Comparison of ENCODE assay signal across 11 mouse cellular contexts in the genomic region with DNA sequence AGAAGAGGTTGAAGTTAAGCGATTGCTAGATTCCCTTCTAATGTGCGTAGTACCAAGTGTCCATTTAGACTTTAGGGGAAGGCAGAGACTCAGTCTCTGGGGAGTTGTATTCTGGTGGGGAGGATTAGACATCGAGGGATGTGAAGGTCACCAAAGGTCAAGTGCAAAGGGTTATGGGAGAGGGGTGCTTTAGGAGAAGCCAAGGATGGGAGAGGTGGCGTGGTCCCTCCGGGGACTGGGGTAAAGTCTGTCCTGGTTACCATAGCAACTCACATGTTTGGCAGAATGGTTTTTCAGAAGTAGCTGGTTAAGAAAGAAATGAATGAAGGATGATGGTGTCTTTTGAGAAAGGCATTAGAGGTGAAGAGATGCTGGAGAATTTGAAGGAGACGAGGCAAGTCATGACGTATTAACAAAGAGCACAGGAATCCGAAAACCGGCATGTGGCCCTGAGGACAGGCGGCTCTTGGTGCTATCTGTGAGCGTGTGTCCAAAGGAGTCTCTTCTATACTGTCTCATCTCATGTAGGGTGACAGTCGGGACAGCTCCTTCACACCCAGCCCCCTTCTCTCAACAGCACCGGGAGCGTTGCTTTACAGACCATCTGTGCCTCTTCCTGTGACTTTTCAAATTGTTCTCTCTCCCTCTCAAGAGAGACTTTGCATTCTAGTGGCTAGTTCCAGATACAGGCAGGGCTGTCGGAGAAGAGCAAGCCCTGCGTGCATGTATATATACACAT.
A peak's percentile ranks its signal among the peaks of the same experiment; 100 is the strongest.
DNase-seq lines count a peak whose midpoint lies in the region; ATAC-seq and TF ChIP-seq lines count a peak whose summit lies in the region.
"Had no signal": no experiment of that assay in that cellular context is flagged by ENCODE, and none has a peak within 500 bp of the region (broad histone marks: within the 10 kb centered on the region; RNA-seq: fewer than 3 reads in every experiment).

No protein-coding gene starts in this region.

- H3K27ac ChIP-seq in forebrain, embryonic 13.5 days: peak overlapping the region; percentile 80
- no peak overlapping the region for H3K27ac ChIP-seq in forebrain, embryonic 10.5 days
- H3K27ac ChIP-seq in hindbrain, embryonic 14.5 days: peak overlapping the region; percentile 66; the same call in 1 of the 2 replicates
- H3K27ac ChIP-seq in midbrain, embryonic 15.5 days: peak overlapping the region; percentile 55
- H3K27ac ChIP-seq: limb, embryonic 15.5 days had no signal

- 0 out of 2 replicates have a peak, but pooled peaks cover 3% of the 10 kb centered on the region for H3K27me3 ChIP-seq in forebrain, embryonic 13.5 days
- H3K27me3 ChIP-seq in forebrain, embryonic 10.5 days (ENCODE audit: poor library complexity, severe bottlenecking): peaks cover 33% of the 10 kb centered on the region
- no peaks in the 10 kb centered on the region for H3K27me3 ChIP-seq in hindbrain, embryonic 14.5 days (ENCODE audit: control insufficient read depth, insufficient read depth, low read length)
- H3K27me3 ChIP-seq in midbrain, embryonic 15.5 days (replicated peaks): no peaks in the 10 kb centered on the region
- H3K27me3 ChIP-seq: limb, embryonic 15.5 days had no signal

- H3K4me1 ChIP-seq in forebrain, embryonic 13.5 days: peaks cover 26% of the 10 kb centered on the region
- H3K4me1 ChIP-seq in forebrain, embryonic 10.5 days: peaks cover 25% of the 10 kb centered on the region
- H3K4me1 ChIP-seq in hindbrain, embryonic 14.5 days (replicated peaks; ENCODE audit: control insufficient read depth, insufficient read depth, low read length): peaks cover 26% of the 10 kb centered on the region
- peaks cover 25% of the 10 kb centered on the region for H3K4me1 ChIP-seq in midbrain, embryonic 15.5 days
- H3K4me1 ChIP-seq: limb, embryonic 15.5 days had no signal

- H3K4me3 ChIP-seq in forebrain, embryonic 13.5 days: no peak overlapping the region
- no peak overlapping the region for H3K4me3 ChIP-seq in forebrain, embryonic 10.5 days
- H3K4me3 ChIP-seq in hindbrain, embryonic 14.5 days (replicated peaks; ENCODE audit: low read length): no peak overlapping the region
- no peak overlapping the region for H3K4me3 ChIP-seq in midbrain, embryonic 15.5 days
- H3K4me3 ChIP-seq: limb, embryonic 15.5 days had no signal

- no peak for TF ChIP-seq CTCF in brain, embryonic 14.5 days (IDR thresholded peaks at IDR 0.05; ENCODE audit: borderline replicate concordance, extremely low read depth, insufficient read depth, insufficient read length)

- DNase-seq in forebrain, embryonic 10.5 days (ENCODE audit: extremely low spot score, low spot score): no peak
- DNase-seq in brain, embryonic 14.5 days (ENCODE audit: low read depth): peak; percentile 78
- peak; percentile 38 for DNase-seq in hindbrain, embryonic 14.5 days (ENCODE audit: low spot score)
- DNase-seq in adrenal gland, adult 18-20 months (ENCODE audit: low spot score in 2 of 2): no peak
- no peak for DNase-seq in lung, postnatal 36 days
- no peak for DNase-seq in gastrocnemius, postnatal 4 days (ENCODE audit: low spot score in 2 of 2)
- DNase-seq: adrenal gland, postnatal 36 days; B cell, adult 2 months had no signal

- H3K36me3 ChIP-seq in forebrain, embryonic 13.5 days (ENCODE audit: poor library complexity, severe bottlenecking): no peaks in the 10 kb centered on the region
- no peaks in the 10 kb centered on the region for H3K36me3 ChIP-seq in forebrain, embryonic 10.5 days (replicated peaks)
- H3K36me3 ChIP-seq in hindbrain, embryonic 14.5 days (replicated peaks; ENCODE audit: control insufficient read depth, insufficient read depth): no peaks in the 10 kb centered on the region
- no peaks in the 10 kb centered on the region for H3K36me3 ChIP-seq in midbrain, embryonic 15.5 days (replicated peaks)
- H3K36me3 ChIP-seq: limb, embryonic 15.5 days had no signal

- no peak overlapping the region for H3K9ac ChIP-seq in forebrain, embryonic 13.5 days
- H3K9ac ChIP-seq in hindbrain, embryonic 14.5 days: no peak overlapping the region
- no peak overlapping the region for H3K9ac ChIP-seq in midbrain, embryonic 15.5 days
- H3K9ac ChIP-seq: limb, embryonic 15.5 days had no signal

- ATAC-seq in forebrain, embryonic 13.5 days: peak; percentile 75
- no peak for ATAC-seq in hindbrain, embryonic 14.5 days (ENCODE audit: low FRiP score)
- ATAC-seq in midbrain, embryonic 15.5 days (replicated peaks): 0 out of 2 replicates have a peak, but pooled peaks have one; percentile 61

- no peak for TF ChIP-seq POLR2A in brain, embryonic 14.5 days (IDR thresholded peaks at IDR 0.05; ENCODE audit: borderline replicate concordance, extremely low read depth, insufficient read depth, insufficient read length, poor library complexity, severe bottlenecking)

- no peaks in the 10 kb centered on the region for H3K9me3 ChIP-seq in forebrain, embryonic 13.5 days (replicated peaks)
- no peaks in the 10 kb centered on the region for H3K9me3 ChIP-seq in forebrain, embryonic 10.5 days
- H3K9me3 ChIP-seq in hindbrain, embryonic 14.5 days (ENCODE audit: control insufficient read depth, low read length): no peaks in the 10 kb centered on the region
- H3K9me3 ChIP-seq in midbrain, embryonic 15.5 days: no peaks in the 10 kb centered on the region
- H3K9me3 ChIP-seq: limb, embryonic 15.5 days had no signal

- no peak overlapping the region; the same call in 1 of the 2 replicates for H3K4me2 ChIP-seq in forebrain, embryonic 13.5 days
- H3K4me2 ChIP-seq in hindbrain, embryonic 14.5 days (replicated peaks): 0 out of 2 replicates have a peak overlapping the region, but pooled peaks have one; percentile 28
- H3K4me2 ChIP-seq in midbrain, embryonic 15.5 days: no peak overlapping the region
- H3K4me2 ChIP-seq: limb, embryonic 15.5 days had no signal

- 57% methylated on average over 16 of the region's 16 CpGs for WGBS in forebrain, embryonic 13.5 days
- WGBS in forebrain, embryonic 10.5 days: 76% methylated on average over 16 of the region's 16 CpGs
- WGBS in hindbrain, embryonic 14.5 days: 46% methylated on average over 16 of the region's 16 CpGs
- WGBS in midbrain, embryonic 15.5 days: 44% methylated on average over 16 of the region's 16 CpGs

Comparison
In these comparisons a context has a peak if more than half of its experiments do, and no peak if none do; other contexts are left out.
1. DNase-seq: peak in brain, embryonic 14.5 days (single experiment) and hindbrain, embryonic 14.5 days (single experiment); none in forebrain, embryonic 10.5 days (single experiment), adrenal gland, adult 18-20 months (0 of 2), lung, postnatal 36 days (single experiment) and gastrocnemius, postnatal 4 days (0 of 2).